Mouse (Mus musculus) midbrain, embryonic 12.5 days (tissue): ENCODE data around the gene Bet1l. TPM values are rescaled to one million over a fixed set of nuclear protein-coding genes. Genes with fewer than 3 reads are reported as not detected.
"Not testable (repeated sequence)": the region's sequence is repeated elsewhere in the genome, so short reads cannot be mapped to it uniquely, and the experiment has no call there.

Source experiments
- ATAC-seq: fragments of 200-750 bp; cut with Nextera tagmentation; 2 replicates; pipeline ENCODE4 v1.8.0; 2017; ENCODE audit warnings: low read depth, moderate TSS enrichment, moderate library complexity; ENCODE audit not compliant: low FRiP score
- H3K27ac ChIP-seq: fragments of 300-500 bp; sonication (generic); replicated peaks from 2 replicates; pipeline ENCODE4 v1.5.1; 2016; ENCODE audit warnings: mild to moderate bottlenecking
- H3K27me3 ChIP-seq: fragments of 300-500 bp; sonication (generic); 2 replicates; pipeline ENCODE4 v1.6.1; 2016; ENCODE audit warnings: mild to moderate bottlenecking
- H3K36me3 ChIP-seq: fragments of 300-500 bp; sonication (generic); 2 replicates; pipeline ENCODE4 v1.6.1; 2016
- H3K4me1 ChIP-seq: fragments of 300-500 bp; sonication (generic); 2 replicates; pipeline ENCODE4 v1.6.1; 2016
- H3K4me2 ChIP-seq: fragments of 300-500 bp; sonication (generic); replicated peaks from 2 replicates; pipeline ENCODE4 v1.6.1; 2016; ENCODE audit warnings: mild to moderate bottlenecking, moderate library complexity
- H3K4me3 ChIP-seq: fragments of 300-500 bp; sonication (generic); 2 replicates; pipeline ENCODE4 v1.5.1; 2016; ENCODE audit warnings: mild to moderate bottlenecking
- H3K9ac ChIP-seq: fragments of 300-500 bp; sonication (generic); replicated peaks from 2 replicates; pipeline ENCODE4 v1.6.1; 2016; ENCODE audit warnings: mild to moderate bottlenecking, moderate library complexity
- H3K9me3 ChIP-seq: fragments of 300-500 bp; sonication (generic); 2 replicates; pipeline ENCODE4 v1.6.1; 2016; ENCODE audit warnings: mild to moderate bottlenecking
- WGBS: fragments of 180-500 bp; shearing (Covaris S2); methylation state at CpG from one replicate; pipeline ENCODE4 v1.1.7; 2016; 5-methylcytosine and 5-hydroxymethylcytosine counted together
- polyA plus RNA-seq: library from polyadenylated mRNA; unstranded; fragments of >200 nt; fragmentation: Nextera tagmentation; extraction: Ambion mirVana; gene quantifications from 2 replicates; pipeline ENCODE4 v1.2.1, GENCODE M21; 2016

Bet1l gene
- 30.9 and 33.2 TPM in 2 replicates for polyA plus RNA-seq

GRCm38 (mm10) chr7:140857550-140858505, at the start of gene Bet1l:
Gene Bet1l (minus strand): TSS chr7:140857577.
- no peaks in the 10 kb centered on the region for H3K27me3 ChIP-seq
- H3K27ac ChIP-seq, result peak within 1 kb of the TSS; percentile 90
- peak; percentile 48 for ATAC-seq
- H3K4me1 ChIP-seq, result peaks cover 32% of the 10 kb centered on the region
- peak within 1 kb of the TSS; percentile 99 for H3K4me2 ChIP-seq
- peak within 1 kb of the TSS; percentile 81 for H3K4me3 ChIP-seq
- WGBS, result 42% methylated on average over 40 of the region's 40 CpGs
- H3K9me3 ChIP-seq, result no peaks in the 10 kb centered on the region
- H3K36me3 ChIP-seq, result peaks cover 64% of the 10 kb centered on the region
- peak within 1 kb of the TSS; percentile 93 for H3K9ac ChIP-seq

DNA sequence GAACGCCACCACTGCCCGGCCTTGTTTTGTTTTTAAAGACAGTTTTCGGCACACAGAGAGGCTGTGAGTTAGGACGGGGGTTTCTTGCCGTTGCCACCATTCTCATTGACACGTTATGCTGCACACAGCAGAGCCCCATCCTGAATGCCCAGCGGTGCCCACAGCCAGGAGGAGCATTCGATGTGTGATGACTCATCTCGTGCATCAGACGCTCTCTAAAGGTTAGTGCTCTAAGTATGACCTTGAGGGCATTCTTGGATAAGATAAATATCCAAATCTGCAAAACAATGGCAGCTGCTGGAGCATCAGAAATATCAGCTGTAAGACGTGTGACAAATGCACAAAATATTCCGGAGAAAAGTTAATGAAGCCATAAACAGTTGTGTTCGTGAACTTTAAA, 49.8 kb upstream of the Bet1l start:
- no peak overlapping the region for H3K27ac ChIP-seq
- 88% methylated on average over 13 of the region's 13 CpGs for WGBS
- no peak overlapping the region for H3K9ac ChIP-seq
- H3K36me3 ChIP-seq, result no peaks in the 10 kb centered on the region
- no peaks in the 10 kb centered on the region for H3K9me3 ChIP-seq
- H3K27me3 ChIP-seq, result peaks cover 10% of the 10 kb centered on the region; the same call in 1 of the 2 replicates
- H3K4me2 ChIP-seq, result no peak overlapping the region
- ATAC-seq, result no peak
- H3K4me3 ChIP-seq, result no peak overlapping the region
- H3K4me1 ChIP-seq, result peaks cover 13% of the 10 kb centered on the region

- Histone ChIP-seq H3K4me2 (no peak overlapping the region), H3K27ac (no peak overlapping the region), H3K27me3 (peaks cover 9% of the 10 kb centered on the region; the same call in 1 of the 2 replicates), H3K9ac (no peak overlapping the region), H3K4me3 (no peak overlapping the region), H3K9me3 (no peaks in the 10 kb centered on the region), H3K4me1 (peaks cover 13% of the 10 kb centered on the region), H3K36me3 (no peaks in the 10 kb centered on the region)
- 90% methylated on average over 2 of the region's 2 CpGs for WGBS
- no peak for ATAC-seq
Measured at GRCm38 (mm10) chr7:140905642-140906081, 48.3 kb upstream of the Bet1l start.

GRCm38 (mm10) chr7:140903212-140903611, 45.8 kb upstream of the Bet1l start:
- no peak overlapping the region for H3K27ac ChIP-seq
- 27% methylated on average over 13 of the region's 13 CpGs for WGBS
- H3K4me3 ChIP-seq, result no peak overlapping the region
- H3K36me3 ChIP-seq, result peaks cover 16% of the 10 kb centered on the region
- H3K9me3 ChIP-seq, result no peaks in the 10 kb centered on the region
- H3K4me2 ChIP-seq, result no peak overlapping the region
- no peaks in the 10 kb centered on the region for H3K27me3 ChIP-seq
- peaks cover 5% of the 10 kb centered on the region for H3K4me1 ChIP-seq
- ATAC-seq, result peak; percentile 62
- H3K9ac ChIP-seq, result no peak overlapping the region

GRCm38 (mm10) chr7:140902036-140902875, 44.9 kb upstream of the Bet1l start:
- no peak for ATAC-seq
- H3K27ac ChIP-seq, result no peak overlapping the region
- no peaks in the 10 kb centered on the region for H3K27me3 ChIP-seq
- no peaks in the 10 kb centered on the region for H3K9me3 ChIP-seq
- no peak overlapping the region for H3K9ac ChIP-seq
- 80% methylated on average over 15 of the region's 15 CpGs for WGBS
- no peak overlapping the region for H3K4me3 ChIP-seq
- H3K4me1 ChIP-seq, result peaks cover 5% of the 10 kb centered on the region
- H3K4me2 ChIP-seq, result no peak overlapping the region
- H3K36me3 ChIP-seq, result peaks cover 25% of the 10 kb centered on the region

- 87% methylated on average over 10 of the region's 10 CpGs for WGBS
- ATAC-seq, result no peak
Measured at GRCm38 (mm10) chr7:140900220-140900619, 42.8 kb upstream of the Bet1l start, which contains the start of gene Cox8b. Gene Cox8b (minus strand): TSS chr7:140900446.

DNA sequence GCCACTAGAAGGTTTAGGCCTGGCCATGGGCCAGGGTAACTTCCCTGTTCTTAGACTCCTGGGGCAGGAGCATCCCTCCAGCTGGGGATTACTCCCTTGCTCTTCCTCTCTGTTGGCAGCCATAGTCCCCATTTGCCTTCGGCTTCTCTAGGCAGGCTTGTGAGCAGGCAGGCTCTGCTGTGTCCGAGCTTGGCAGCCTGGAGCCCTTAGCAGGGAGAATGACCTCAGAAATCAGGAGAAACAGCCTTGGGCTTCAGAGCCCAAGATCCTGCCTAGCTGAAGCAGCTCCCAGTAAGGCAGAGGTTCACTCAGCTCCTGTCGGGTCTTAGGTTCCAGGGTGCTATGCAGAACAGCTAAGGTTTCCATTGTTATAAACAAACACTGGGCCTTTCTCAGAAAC, 41.7 kb upstream of the Bet1l start:
- Histone ChIP-seq H3K36me3 (peaks cover 53% of the 10 kb centered on the region), H3K9ac (no peak overlapping the region)
- WGBS, result 76% methylated on average over 3 of the region's 3 CpGs

More at GRCm38 (mm10) chr7:140900220-140900619, 42.8 kb upstream of the Bet1l start, which contains the start of gene Cox8b:
- Histone ChIP-seq H3K27ac (no peak within 1 kb of the TSS), H3K4me1 (peaks cover 5% of the 10 kb centered on the region), H3K36me3 (peaks cover 43% of the 10 kb centered on the region), H3K27me3 (no peaks in the 10 kb centered on the region), H3K4me2 (no peak within 1 kb of the TSS), H3K9ac (no peak within 1 kb of the TSS), H3K9me3 (no peaks in the 10 kb centered on the region), H3K4me3 (no peak within 1 kb of the TSS)

GRCm38 (mm10) chr7:140897863-140898262, 40.5 kb upstream of the Bet1l start:
- no peak for ATAC-seq
- no peak overlapping the region for H3K4me3 ChIP-seq
- no peak overlapping the region for H3K9ac ChIP-seq
- no peaks in the 10 kb centered on the region for H3K9me3 ChIP-seq
- no peak overlapping the region for H3K4me2 ChIP-seq
- 93% methylated on average over 7 of the region's 7 CpGs for WGBS
- H3K27me3 ChIP-seq, result no peaks in the 10 kb centered on the region
- no peak overlapping the region for H3K27ac ChIP-seq
- H3K36me3 ChIP-seq, result peaks cover 64% of the 10 kb centered on the region
- H3K4me1 ChIP-seq, result no peaks in the 10 kb centered on the region

More for the DNA sequence above, 41.7 kb upstream of the Bet1l start:
- H3K9me3 ChIP-seq, result no peaks in the 10 kb centered on the region
- no peak for ATAC-seq
- no peak overlapping the region for H3K4me3 ChIP-seq
- no peaks in the 10 kb centered on the region for H3K27me3 ChIP-seq
- no peak overlapping the region for H3K27ac ChIP-seq
- no peak overlapping the region for H3K4me2 ChIP-seq
- peaks cover 5% of the 10 kb centered on the region for H3K4me1 ChIP-seq

GRCm38 (mm10) chr7:140894611-140895010, 37.2 kb upstream of the Bet1l start:
- no peak overlapping the region for H3K9ac ChIP-seq
- no peak overlapping the region for H3K27ac ChIP-seq
- H3K4me3 ChIP-seq, result no peak overlapping the region
- H3K9me3 ChIP-seq, result no peaks in the 10 kb centered on the region
- 96% methylated on average over 3 of the region's 3 CpGs for WGBS
- no peaks in the 10 kb centered on the region for H3K27me3 ChIP-seq
- ATAC-seq, result no peak
- no peak overlapping the region for H3K4me2 ChIP-seq
- peaks cover 82% of the 10 kb centered on the region for H3K36me3 ChIP-seq
- no peaks in the 10 kb centered on the region for H3K4me1 ChIP-seq

DNA sequence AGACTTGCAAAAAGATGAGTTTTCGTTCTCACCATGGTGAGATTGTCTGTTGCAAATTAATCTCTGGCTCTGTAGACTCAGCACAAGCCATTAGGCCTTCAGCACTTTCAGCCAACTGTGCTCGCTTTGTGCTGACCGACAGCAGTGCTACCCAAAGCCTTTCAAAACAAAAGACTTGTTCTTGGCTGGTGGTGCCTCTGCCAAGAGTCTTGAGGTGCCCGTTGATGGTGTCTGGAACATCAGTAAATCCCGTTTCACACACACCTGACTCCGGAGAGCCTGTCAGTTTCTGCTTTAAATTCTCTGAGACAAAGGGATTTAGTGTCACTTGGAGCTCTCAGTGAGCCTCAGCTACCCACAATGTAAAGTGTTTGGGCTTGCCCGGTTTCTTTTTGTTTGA, 36.7 kb upstream of the Bet1l start:
- ATAC-seq, result no peak
- WGBS, result 90% methylated on average over 7 of the region's 7 CpGs

DNA sequence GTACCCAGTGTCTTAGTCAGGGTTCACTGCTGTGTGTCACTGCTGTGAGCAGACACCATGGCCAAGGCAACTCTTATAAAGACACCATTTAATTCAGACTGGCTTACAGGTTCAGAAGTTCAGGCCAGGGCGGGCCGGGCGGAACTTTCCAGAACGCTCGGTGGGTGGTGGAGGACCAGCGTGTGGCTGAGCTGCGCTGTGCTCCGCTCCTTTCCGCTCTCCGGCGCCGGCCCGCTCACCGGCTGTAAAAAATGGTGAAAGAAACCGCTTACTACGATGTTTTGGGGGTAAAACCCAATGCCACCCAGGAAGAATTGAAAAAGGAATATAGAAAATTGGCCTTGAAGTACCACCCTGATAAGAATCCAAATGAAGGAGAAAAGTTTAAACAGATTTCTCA, 33.3 kb upstream of the Bet1l start:
- ATAC-seq, H3K9me3 ChIP-seq: not testable (repeated sequence)

More for the DNA sequence above, 36.7 kb upstream of the Bet1l start:
- Histone ChIP-seq H3K36me3 (peaks cover 82% of the 10 kb centered on the region), H3K9ac (no peak overlapping the region), H3K4me3 (no peak overlapping the region), H3K4me1 (no peaks in the 10 kb centered on the region), H3K27ac (no peak overlapping the region), H3K4me2 (no peak overlapping the region), H3K9me3 (no peaks in the 10 kb centered on the region), H3K27me3 (no peaks in the 10 kb centered on the region)

More for the DNA sequence above, 33.3 kb upstream of the Bet1l start:
- H3K4me1 ChIP-seq, H3K4me2 ChIP-seq, H3K27ac ChIP-seq, H3K4me3 ChIP-seq, H3K9ac ChIP-seq, H3K27me3 ChIP-seq: not testable (repeated sequence)
- 97% methylated on average over 16 of the region's 16 CpGs for WGBS
- H3K36me3 ChIP-seq, result peaks cover 81% of the 10 kb centered on the region
